Mouse (Mus musculus): Measurements from ENCODE around the gene Heatr3.

DNA sequence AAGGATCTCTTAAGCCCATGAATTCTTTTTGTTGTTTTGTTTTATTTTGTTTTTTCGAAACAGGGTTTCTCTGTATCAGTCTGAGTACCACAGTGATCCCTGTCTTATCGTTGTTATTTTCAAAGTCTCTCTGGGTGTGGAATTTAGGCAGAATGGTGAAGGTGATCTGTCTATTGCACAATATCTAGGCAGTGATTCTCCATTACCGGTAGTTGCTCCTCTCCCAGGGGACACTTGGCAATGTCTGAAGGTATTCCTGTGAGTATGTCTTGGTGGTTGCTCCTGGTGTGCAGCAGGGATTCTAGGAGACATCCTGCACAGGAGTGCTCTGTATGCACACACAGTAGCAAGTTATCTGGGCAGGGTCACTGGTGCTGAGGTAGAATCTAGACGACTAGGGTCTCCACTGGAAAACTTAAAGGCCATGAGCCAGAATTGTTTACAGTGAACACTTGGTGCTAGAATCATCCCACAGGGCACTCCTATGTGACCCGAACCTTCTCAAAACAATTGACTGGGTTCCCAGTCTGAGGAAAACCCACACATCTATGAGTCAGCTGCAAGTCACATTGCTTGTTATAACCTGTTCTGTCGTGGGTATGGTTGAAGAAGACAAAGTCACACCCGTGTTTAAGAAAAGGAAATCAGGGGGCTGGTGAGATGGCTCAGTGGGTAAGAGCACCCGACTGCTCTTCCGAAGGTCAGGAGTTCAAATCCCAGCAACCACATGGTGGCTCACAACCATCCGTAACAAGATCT is 22.8 kb downstream of the Heatr3 start:
- TF ChIP-seq EP300 (optimal IDR thresholded peaks at IDR 0.05) = no peak
- TF ChIP-seq CTCF (IDR thresholded peaks at IDR 0.05; ENCODE audit: low read depth) = no peak
